Mouse (Mus musculus) gastrocnemius, postnatal 14 days (tissue): Measurements from ENCODE around the gene Tmco1. TPM values are rescaled to one million over a fixed set of nuclear protein-coding genes. Genes with fewer than 3 reads are reported as not detected.

Experiments used
- DNase-seq: peaks from one replicate; pipeline ENCODE4 v3.0.0; 2021; ENCODE audit warnings: mixed read lengths
- intact Hi-C: fragments of 180-260 bp; cut with DNase I; formaldehyde crosslinking; loops from one replicate; pipeline ENCODE4 v1.15.1; 2025; ENCODE audit warnings: low total_unique reads
- total RNA-seq, 2 experiments: library from RNA; stranded (reverse); gene quantifications; 2 replicates each; pipeline ENCODE4 v1.2.3; 2021

Gene Tmco1
- total RNA-seq, 2 experiments from 2014 or later = 36.8 to 39.3 TPM

DNA sequence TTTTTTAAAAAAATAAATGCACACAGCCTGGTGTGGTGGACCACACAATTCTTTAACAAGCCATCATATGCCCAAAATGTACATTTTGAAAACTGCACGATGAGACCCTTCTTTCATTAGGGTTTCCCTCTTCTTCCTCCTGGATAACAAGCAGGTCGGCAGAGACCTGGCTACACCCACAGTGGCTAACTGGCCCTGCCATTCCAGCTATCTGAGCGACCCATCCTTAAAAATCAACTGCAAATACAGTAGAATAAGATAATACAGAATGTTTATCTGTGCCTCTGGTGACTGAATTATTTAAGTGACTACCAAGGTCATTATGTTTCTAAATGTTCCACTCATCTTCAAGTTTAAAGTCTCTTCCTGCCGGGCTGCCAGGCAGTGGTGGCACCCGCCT lies 25.4 kb upstream of the Tmco1 start:
- intact Hi-C loops = loop anchor here (10.0 kb wide), 1 partner anchor 58 kb away; no protein-coding TSS in a partner anchor
- no peak for DNase-seq

GRCm38 (mm10) chr1:167283441-167284257 lies 24.5 kb upstream of the Tmco1 start:
- DNase-seq = peak; percentile 28
- intact Hi-C loops = loop anchor here (10.0 kb wide), 1 partner anchor 59 kb away; no protein-coding TSS in a partner anchor

DNA sequence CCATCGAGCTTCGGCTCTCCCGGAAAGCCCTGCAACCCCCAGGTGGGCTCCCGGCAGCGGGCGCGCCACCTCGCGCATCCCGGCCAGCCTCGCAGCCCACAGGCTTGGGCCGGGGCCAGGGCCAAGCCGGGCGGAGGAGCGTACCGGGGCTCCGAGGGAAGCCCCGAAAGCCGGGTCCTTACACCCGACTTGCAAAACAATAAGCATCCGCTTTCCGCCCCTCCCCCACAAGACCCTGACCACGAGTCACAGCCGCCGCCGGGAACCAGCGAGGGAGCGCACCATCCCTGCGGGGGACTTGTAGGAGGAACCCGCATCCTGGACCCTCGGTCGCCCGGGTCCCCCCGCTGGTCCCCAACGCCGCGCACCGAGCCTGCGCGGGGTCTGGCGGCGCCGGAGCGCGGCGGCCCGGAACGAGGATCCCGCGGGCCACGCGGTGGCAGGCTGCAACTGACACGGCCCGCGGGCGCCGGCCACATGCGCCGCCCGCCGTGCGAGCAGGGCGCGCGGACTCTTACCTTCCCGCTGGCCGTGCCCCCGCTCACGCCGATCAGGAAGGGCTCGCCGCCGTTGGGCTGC lies 23.8 kb upstream of the Tmco1 start:
- intact Hi-C loops = loop anchor here (10.0 kb wide), 1 partner anchor 60 kb away; no protein-coding TSS in a partner anchor
- DNase-seq = peak; percentile 50

DNA sequence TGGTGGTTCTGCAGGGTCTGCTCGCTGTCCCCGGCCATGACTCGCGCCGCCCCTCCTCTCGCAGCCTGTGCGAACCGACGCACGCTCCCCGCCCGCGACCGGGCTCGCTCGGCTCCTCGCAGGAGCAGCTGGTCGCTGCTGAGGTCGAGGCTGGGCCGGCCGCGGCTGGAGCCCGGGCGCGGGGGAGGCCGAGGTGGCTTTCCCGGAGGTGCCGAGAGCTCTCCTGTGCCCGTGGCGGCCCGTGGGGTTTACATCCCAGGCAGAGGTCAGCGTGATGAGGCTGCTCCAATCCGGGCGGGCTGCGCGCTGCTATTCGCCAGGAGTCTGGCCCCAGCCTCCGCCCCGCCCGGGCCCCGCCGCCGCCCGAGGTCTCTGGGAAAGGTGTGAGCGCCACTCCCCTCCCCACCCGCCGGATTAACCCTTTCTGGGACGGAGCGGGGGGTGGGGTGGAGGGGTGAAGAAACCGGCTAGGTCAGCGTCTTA lies 23.3 kb upstream of the Tmco1 start:
- intact Hi-C loops = loop anchor here (10.0 kb wide), 1 partner anchor 60 kb away; no protein-coding TSS in a partner anchor

DNA sequence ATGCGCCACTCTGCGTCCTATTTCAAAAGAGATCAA lies 23.0 kb upstream of the Tmco1 start, which contains the start of gene Uck2:
Gene Uck2, minus strand, starts transcription at position 1 of the 36 bp plus-strand sequence.
- DNase-seq = no peak
- intact Hi-C loops = loop anchor here (10.0 kb wide), 1 partner anchor 60 kb away; no protein-coding TSS in a partner anchor

More for the DNA sequence above, 23.3 kb upstream of the Tmco1 start:
- DNase-seq = peak; percentile 88

DNA sequence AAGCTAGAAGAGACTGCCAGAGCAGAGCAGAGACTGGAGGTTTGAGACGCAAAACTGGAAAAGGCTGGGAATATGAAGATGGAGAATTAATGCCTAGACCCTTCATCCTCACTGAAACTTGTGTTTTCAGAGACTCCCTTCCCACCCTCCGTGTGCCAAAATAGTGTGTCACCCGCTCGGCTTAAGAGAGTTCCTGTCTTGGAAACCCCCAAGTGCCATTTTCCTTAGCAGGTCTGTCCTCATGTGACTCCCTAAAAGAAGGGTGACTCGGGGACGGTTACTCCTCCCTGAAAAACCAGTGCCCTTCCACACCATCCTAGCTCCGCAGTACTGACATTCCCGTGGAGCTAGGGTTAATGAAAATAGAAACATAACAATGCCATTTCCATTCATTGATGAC lies 22.8 kb upstream of the Tmco1 start:
- intact Hi-C loops = loop anchor here (10.0 kb wide), 1 partner anchor 61 kb away; no protein-coding TSS in a partner anchor
- no peak for DNase-seq

GRCm38 (mm10) chr1:167287156-167287555 lies 21.0 kb upstream of the Tmco1 start:
- DNase-seq = no peak
- intact Hi-C loops = loop anchor here (10.0 kb wide), 1 partner anchor 62 kb away; no protein-coding TSS in a partner anchor

- no peak for DNase-seq
- intact Hi-C loops = loop anchor here (10.0 kb wide), 1 partner anchor 64 kb away; no protein-coding TSS in a partner anchor
Observed at GRCm38 (mm10) chr1:167288665-167289538, 19.3 kb upstream of the Tmco1 start.

GRCm38 (mm10) chr1:167289567-167290262 lies 18.5 kb upstream of the Tmco1 start:
- intact Hi-C loops = loop anchor here (10.0 kb wide), 1 partner anchor 65 kb away; no protein-coding TSS in a partner anchor
- peak; percentile 31 for DNase-seq

DNA sequence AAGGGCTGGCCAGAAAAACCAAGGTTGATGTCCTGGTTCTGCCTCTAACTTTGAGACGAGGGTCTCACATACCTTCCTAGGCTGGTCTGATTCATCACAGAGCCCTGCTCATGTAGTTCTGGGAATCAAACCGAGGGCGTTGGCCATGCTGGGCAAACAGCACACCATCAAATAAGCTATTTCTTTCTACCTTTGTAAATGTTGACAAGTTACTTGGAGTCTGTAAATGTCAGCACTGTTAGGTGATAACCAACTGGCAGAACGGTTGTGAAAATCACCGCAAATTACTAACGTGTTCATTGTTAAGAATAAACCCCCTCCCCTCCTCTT lies 17.9 kb upstream of the Tmco1 start:
- intact Hi-C loops = no loop called here

DNA sequence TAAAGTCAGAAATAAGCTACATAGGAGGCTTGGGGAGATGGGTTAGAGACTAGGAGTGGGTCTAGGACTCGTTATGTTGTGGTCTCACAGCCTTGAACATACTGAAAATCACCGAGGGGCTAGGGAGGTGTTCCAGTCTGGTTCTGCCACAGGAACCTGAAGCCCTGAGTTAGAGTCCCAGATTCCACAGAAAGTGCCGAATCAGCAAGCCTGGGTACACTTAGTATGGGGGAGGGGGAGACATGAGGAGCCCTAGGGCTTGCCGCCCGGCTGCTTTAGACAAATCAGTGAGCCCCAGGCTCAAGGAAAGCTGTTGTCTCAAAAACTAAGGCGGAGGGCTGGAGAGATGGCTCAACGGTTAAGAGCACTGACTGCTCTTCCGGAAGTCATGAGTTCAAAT lies 16.6 kb upstream of the Tmco1 start:
- intact Hi-C loops = no loop called here
- no peak for DNase-seq

More for the DNA sequence above, 17.9 kb upstream of the Tmco1 start:
- DNase-seq = no peak

DNA sequence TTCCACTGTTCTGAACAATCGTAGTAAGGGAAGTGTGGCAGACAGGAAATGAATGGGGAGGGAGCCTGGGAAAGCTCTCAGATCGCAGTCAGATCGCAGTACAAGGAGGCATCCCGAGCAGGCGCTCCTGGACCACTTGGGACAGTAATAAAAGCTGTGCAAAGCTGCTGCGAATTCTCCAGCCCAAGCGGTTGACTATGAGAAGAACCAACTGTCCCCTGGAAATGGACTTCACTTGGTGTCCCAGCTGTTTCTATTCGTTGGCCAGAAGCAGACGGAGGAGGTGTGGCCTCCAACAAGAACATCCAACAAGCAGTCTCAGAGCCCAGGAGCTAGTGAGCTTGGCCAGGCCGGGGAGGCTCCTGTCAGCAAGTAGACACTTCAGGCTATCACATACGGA lies 15.7 kb upstream of the Tmco1 start:
- peak; percentile 30 for DNase-seq
- intact Hi-C loops = no loop called here

DNA sequence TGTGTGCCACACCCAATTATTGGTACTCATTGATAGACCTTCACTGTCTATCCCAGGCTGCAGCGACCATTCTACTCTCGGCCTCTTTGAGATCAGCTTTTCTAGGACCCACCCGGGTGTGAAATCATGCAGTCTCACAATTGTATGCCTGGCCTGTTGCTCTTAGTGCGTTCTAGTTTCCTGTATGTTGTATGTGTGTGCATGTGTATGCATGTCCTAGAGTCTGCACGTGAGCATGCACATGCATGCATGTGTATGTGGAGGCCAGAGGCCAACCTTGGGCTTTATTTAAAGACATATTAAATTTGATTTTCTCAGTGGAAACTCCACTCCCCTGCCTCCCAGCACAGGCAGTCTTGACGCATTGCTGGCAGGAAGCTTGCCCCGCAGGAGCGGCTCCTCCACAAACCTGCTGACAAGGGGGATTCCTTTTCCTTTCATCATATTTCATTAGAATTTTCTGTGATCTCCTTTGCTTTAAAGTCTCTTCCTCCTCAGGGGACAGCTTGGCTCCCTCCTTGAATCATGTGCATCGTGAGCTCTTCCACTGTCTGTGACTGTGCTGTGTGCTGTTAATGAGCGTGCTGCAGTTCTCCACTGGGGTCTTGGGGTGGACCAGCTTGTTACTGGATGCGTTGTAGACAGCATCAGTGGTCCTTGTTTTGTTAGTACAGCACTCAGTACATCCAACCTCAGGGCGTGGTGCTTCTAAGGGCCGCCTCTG lies 12.3 kb upstream of the Tmco1 start:
- intact Hi-C loops = no loop called here
- no peak for DNase-seq

DNA sequence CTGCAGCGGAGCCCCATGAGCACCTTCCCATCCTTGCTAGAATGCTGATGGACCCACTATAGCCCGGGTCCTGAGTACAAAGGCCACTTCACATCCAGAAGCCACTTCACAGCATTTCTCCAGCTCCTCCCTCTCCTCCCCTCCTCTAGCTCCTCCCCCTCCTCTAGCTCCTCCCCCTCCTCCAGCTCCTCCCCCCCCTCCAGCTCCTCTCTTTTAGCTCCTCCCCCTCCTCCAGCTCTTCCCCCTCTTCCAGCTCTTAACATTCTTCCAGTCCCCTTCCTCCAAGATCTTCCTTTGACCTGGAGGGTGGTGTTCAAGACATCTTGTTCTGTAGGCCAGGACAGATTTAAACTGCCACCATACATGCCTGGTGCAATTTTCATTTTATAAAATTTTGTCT lies 8.1 kb upstream of the Tmco1 start:
- DNase-seq = no peak
- intact Hi-C loops = no loop called here

GRCm38 (mm10) chr1:167305501-167306137 lies 2.6 kb upstream of the Tmco1 start:
- DNase-seq = no peak
- intact Hi-C loops = no loop called here

DNA sequence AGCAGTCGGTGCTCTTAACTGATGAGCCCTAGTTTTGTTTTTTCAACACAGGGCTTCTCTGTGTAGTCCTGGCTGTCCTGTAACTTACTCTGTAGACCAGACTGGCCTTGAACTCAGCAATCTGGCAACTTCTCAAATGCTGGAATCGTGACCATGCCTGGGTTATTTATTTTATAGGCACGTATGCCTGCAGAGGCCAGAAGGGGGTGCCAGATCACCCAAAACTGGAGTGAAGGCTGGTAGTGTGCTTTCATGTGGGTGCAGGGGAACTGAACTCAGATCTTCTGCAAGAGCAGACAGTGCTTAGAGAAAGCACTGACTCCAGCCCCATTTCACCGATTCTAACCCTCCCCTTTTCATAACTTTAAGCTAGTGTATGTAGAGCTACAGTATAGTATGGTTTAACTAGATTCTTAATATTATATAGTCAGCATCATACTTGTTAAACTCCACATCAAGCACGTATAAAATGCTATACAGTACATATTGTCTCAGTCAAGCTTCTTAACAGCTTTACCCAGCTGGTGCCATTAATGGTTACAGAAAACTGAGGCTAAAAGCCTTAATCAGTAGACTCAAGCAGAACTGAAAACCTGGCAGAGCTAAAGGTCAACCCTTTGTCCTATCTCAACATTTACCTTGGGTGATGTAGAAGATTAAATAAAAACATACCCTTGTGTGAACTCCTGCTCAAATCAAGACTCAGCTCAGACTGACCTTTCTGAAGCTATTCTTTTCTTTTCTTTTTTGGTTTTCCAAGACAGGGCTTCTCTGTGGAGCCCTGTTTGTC lies 1.5 kb upstream of the Tmco1 start:
- peak; percentile 35 for DNase-seq
- intact Hi-C loops = no loop called here

DNA sequence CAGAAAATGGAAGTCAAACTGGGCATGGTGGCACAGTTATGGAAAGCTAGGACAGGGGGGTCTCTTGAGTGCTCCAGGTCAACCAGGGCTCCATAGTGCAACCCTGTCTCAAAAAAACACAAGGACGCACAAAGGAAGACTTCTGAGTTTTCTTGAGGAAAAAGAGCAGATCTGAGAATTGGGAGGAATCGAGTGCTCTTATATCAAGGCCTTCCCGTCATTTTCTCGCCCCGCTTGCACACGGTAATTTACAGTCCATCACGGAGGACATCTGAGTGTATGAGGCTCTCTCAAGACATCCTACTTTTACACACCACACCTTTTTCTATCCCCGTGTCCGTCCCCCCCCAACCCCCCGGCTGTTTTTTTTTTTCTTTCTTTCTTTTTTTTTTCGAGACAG lies 504 bp upstream of the Tmco1 start:
- intact Hi-C loops = no loop called here
- no peak for DNase-seq

DNA sequence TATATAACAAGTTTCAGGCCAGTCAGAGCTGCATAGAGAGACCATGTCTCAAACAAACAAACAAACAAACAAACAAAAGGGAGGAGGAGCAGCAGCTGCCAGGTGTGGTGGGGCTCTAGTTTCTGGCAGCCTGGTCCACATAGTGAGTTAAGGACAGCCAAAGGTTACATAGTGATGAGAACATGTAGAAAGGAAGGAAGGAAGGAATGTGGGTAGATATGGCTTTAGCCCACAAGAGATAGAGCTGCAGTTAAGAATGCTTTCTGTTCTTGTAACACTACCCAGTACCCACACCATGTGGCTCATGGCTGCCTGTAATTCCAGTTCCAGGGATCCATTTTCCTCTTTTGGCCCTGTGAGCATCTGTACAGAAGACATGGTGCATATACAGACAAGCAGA lies 4.2 kb downstream of the Tmco1 start:
- intact Hi-C loops = no loop called here

More for the DNA sequence above, 4.2 kb downstream of the Tmco1 start:
- DNase-seq = no peak
